Mouse (Mus musculus): ENCODE results near the gene Map6. TPM values are rescaled to one million over a fixed set of nuclear protein-coding genes. Genes with fewer than 3 reads are reported as not detected.
"Not testable (repeated sequence)": the region's sequence is repeated elsewhere in the genome, so short reads cannot be mapped to it uniquely, and the experiment has no call there.

Gene Map6
- polyA plus RNA-seq, 1 experiment from 2014 or later: 106 TPM

- H3K4me3 ChIP-seq (replicated peaks): no peak overlapping the region
- H3K36me3 ChIP-seq: no peaks in the 10 kb centered on the region
- H3K9me3 ChIP-seq: no peaks in the 10 kb centered on the region
- peak overlapping the region; percentile 52 for H3K9ac ChIP-seq (replicated peaks)
- 4% methylated on average over 10 of the region's 10 CpGs for WGBS
- H3K27me3 ChIP-seq: no peaks in the 10 kb centered on the region
- peak overlapping the region; percentile 97 for H3K27ac ChIP-seq
- ATAC-seq: peak; percentile 99
- H3K4me1 ChIP-seq (replicated peaks): peaks cover 56% of the 10 kb centered on the region
- peak overlapping the region; percentile 23 for H3K4me2 ChIP-seq (replicated peaks)
Measured at GRCm38 (mm10) chr7:99360021-99360802, 93.0 kb downstream of the Map6 start.

- Histone ChIP-seq H3K9ac (replicated peaks) (peak overlapping the region; percentile 44; the same call in 1 of the 2 replicates), H3K27ac (peak overlapping the region; percentile 97)
Measured at GRCm38 (mm10) chr7:99360803-99361414, 93.7 kb downstream of the Map6 start.

DNA sequence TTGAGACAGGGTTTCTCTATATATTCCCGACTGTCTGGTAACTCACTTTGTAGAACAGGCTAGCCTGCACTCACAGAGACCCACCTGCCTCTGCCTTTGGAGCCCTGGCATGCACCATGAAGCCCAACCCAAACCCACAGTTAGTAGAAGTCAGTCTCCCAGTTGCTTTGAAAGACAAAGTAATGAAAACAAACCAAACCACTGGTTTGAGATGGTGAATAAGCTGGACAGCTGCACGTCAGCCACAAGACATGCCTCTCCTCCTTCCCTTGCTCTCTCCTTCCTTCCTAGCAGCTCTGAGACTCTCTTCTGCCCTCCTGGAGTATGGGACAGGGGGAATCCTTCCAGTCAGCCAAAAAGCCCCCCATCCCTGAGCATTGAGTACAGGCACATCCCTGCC is 94.9 kb downstream of the Map6 start:
- H3K36me3 ChIP-seq: no peaks in the 10 kb centered on the region
- no peak overlapping the region for H3K4me2 ChIP-seq (replicated peaks)
- 92% methylated on average over 2 of the region's 2 CpGs for WGBS
- peaks cover 36% of the 10 kb centered on the region for H3K4me1 ChIP-seq (replicated peaks)
- 0 out of 2 replicates have a peak, but pooled peaks cover 3% of the 10 kb centered on the region for H3K27me3 ChIP-seq
- no peak overlapping the region for H3K9ac ChIP-seq (replicated peaks)
- no peak overlapping the region for H3K4me3 ChIP-seq (replicated peaks)
- ATAC-seq: no peak
- H3K9me3 ChIP-seq: no peaks in the 10 kb centered on the region
- H3K27ac ChIP-seq: no peak overlapping the region

More at GRCm38 (mm10) chr7:99360803-99361414, 93.7 kb downstream of the Map6 start:
- Histone ChIP-seq H3K9me3 (no peaks in the 10 kb centered on the region), H3K27me3 (no peaks in the 10 kb centered on the region), H3K4me1 (replicated peaks) (peaks cover 49% of the 10 kb centered on the region), H3K4me2 (replicated peaks) (peak overlapping the region; percentile 23), H3K36me3 (no peaks in the 10 kb centered on the region), H3K4me3 (replicated peaks) (no peak overlapping the region)
- ATAC-seq: no peak
- 14% methylated on average over 8 of the region's 8 CpGs for WGBS

- Histone ChIP-seq H3K27ac (0 out of 2 replicates have a peak overlapping the region, but pooled peaks have one; percentile 44), H3K9ac (replicated peaks) (no peak overlapping the region; the same call in 1 of the 2 replicates), H3K36me3 (no peaks in the 10 kb centered on the region), H3K4me2 (replicated peaks) (peak overlapping the region; percentile 25), H3K9me3 (no peaks in the 10 kb centered on the region), H3K4me1 (replicated peaks) (peaks cover 24% of the 10 kb centered on the region), H3K27me3 (peaks cover 5% of the 10 kb centered on the region; the same call in 1 of the 2 replicates), H3K4me3 (replicated peaks) (no peak overlapping the region)
- peak; percentile 49 for ATAC-seq
- WGBS: 0% methylated on average over 5 of the region's 5 CpGs
Measured at GRCm38 (mm10) chr7:99365069-99365468, 97.8 kb downstream of the Map6 start.

GRCm38 (mm10) chr7:99366716-99367115 is 99.5 kb downstream of the Map6 start:
- Histone ChIP-seq H3K4me2 (replicated peaks) (no peak overlapping the region), H3K4me3 (replicated peaks) (no peak overlapping the region), H3K9me3 (no peaks in the 10 kb centered on the region), H3K9ac (replicated peaks) (no peak overlapping the region), H3K27me3 (peaks cover 8% of the 10 kb centered on the region; the same call in 1 of the 2 replicates), H3K4me1 (replicated peaks) (peaks cover 10% of the 10 kb centered on the region), H3K36me3 (no peaks in the 10 kb centered on the region), H3K27ac (no peak overlapping the region)
- WGBS: 73% methylated on average over 6 of the region's 6 CpGs
- ATAC-seq: no peak

- not testable (repeated sequence) for H3K4me3 ChIP-seq (replicated peaks); H3K4me1 ChIP-seq (replicated peaks); H3K4me2 ChIP-seq (replicated peaks); H3K27ac ChIP-seq; H3K27me3 ChIP-seq; ATAC-seq; H3K9ac ChIP-seq (replicated peaks); H3K36me3 ChIP-seq; H3K9me3 ChIP-seq
- 68% methylated on average over 3 of the region's 3 CpGs for WGBS
Measured at GRCm38 (mm10) chr7:99374325-99374724, 107.1 kb downstream of the Map6 start.

DNA sequence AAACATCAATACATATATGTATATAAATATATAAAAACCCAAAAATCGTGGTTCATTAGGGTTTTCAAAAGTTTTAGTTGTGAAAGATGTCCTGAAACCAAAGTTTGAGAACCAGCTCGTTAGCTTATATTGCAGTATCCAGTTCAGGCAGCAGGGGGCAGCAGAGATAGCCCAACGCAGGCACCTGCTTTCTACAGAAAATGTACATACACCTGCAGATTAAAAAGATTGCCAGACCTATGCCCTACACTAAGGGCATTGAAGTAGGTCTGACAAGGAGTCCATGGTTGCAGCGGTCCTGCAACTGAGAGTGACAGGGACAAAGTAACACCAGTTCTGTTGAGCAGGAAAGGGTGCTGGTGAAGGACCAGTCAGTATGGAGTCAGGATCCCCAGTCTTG is 108.2 kb downstream of the Map6 start:
- H3K4me2 ChIP-seq (replicated peaks): no peak overlapping the region
- H3K9me3 ChIP-seq: no peaks in the 10 kb centered on the region
- H3K4me3 ChIP-seq (replicated peaks): no peak overlapping the region
- peaks cover 9% of the 10 kb centered on the region for H3K4me1 ChIP-seq (replicated peaks)
- no peak overlapping the region for H3K9ac ChIP-seq (replicated peaks)
- ATAC-seq: no peak
- no peak overlapping the region for H3K27ac ChIP-seq
- WGBS: 9% methylated on average over 4 of the region's 4 CpGs
- 0 out of 2 replicates have a peak, but pooled peaks cover 4% of the 10 kb centered on the region for H3K27me3 ChIP-seq
- H3K36me3 ChIP-seq: no peaks in the 10 kb centered on the region

DNA sequence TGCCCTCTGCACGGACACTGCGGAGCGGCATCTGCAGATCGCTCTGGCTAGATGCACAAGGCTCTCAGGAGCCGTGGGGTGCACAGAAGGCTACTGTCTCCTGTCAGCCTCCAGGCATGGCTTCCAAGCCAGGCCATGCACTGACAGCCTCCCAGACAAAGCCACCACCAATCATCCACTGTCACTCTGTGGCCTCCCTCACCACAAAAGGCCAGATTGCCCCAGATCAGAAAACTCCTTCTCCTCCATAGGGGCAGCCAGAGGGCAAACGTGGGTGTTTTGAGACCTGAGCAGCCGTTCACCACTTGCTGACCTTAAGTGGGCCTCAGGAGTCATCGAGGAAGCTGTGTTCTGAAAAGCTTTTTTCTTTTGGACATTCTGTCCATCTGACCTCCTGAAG is 111.6 kb downstream of the Map6 start:
- H3K4me2 ChIP-seq (replicated peaks): no peak overlapping the region
- no peak overlapping the region for H3K9ac ChIP-seq (replicated peaks)
- no peaks in the 10 kb centered on the region for H3K9me3 ChIP-seq
- no peak for ATAC-seq
- no peaks in the 10 kb centered on the region for H3K27me3 ChIP-seq
- 78% methylated on average over 8 of the region's 8 CpGs for WGBS
- H3K27ac ChIP-seq: no peak overlapping the region
- peaks cover 30% of the 10 kb centered on the region for H3K4me1 ChIP-seq (replicated peaks)
- no peak overlapping the region for H3K4me3 ChIP-seq (replicated peaks)
- no peaks in the 10 kb centered on the region for H3K36me3 ChIP-seq

GRCm38 (mm10) chr7:99380491-99381213 is 113.4 kb downstream of the Map6 start:
- H3K36me3 ChIP-seq: no peaks in the 10 kb centered on the region
- H3K9me3 ChIP-seq: no peaks in the 10 kb centered on the region
- WGBS: 1% methylated on average over 24 of the region's 24 CpGs
- ATAC-seq: peak; percentile 16
- H3K4me2 ChIP-seq (replicated peaks): peak overlapping the region; percentile 80
- peak overlapping the region; percentile 88 for H3K9ac ChIP-seq (replicated peaks)
- peaks cover 48% of the 10 kb centered on the region for H3K4me1 ChIP-seq (replicated peaks)
- H3K27me3 ChIP-seq: no peaks in the 10 kb centered on the region
- peak overlapping the region; percentile 98 for H3K27ac ChIP-seq
- H3K4me3 ChIP-seq (replicated peaks): peak overlapping the region; percentile 69

- no peaks in the 10 kb centered on the region for H3K9me3 ChIP-seq
- peak; percentile 97 for ATAC-seq
- peak within 1 kb of the TSS; percentile 69 for H3K4me3 ChIP-seq (replicated peaks)
- peak within 1 kb of the TSS; percentile 88 for H3K9ac ChIP-seq (replicated peaks)
- WGBS: under 1% methylated on average over 72 of the region's 73 CpGs
- no peaks in the 10 kb centered on the region for H3K27me3 ChIP-seq
- H3K36me3 ChIP-seq: no peaks in the 10 kb centered on the region
- H3K4me2 ChIP-seq (replicated peaks): peak within 1 kb of the TSS; percentile 80
- peak within 1 kb of the TSS; percentile 98 for H3K27ac ChIP-seq
- peaks cover 55% of the 10 kb centered on the region for H3K4me1 ChIP-seq (replicated peaks)
Measured at GRCm38 (mm10) chr7:99381214-99382087, 114.2 kb downstream of the Map6 start, which contains the start of gene Gdpd5. Gene Gdpd5, plus strand, starts transcription at chr7:99381414.
